Mouse (Mus musculus) layer of hippocampus, postnatal 14 days (tissue): ENCODE results near the gene Hcar2. TPM values are rescaled to one million over a fixed set of nuclear protein-coding genes. Genes with fewer than 3 reads are reported as not detected.

Experiments
- total RNA-seq, 2 experiments: library from RNA; stranded (reverse); gene quantifications; 2 replicates each; pipeline ENCODE4 v1.2.3; 2021

Hcar2 gene
- total RNA-seq, 2 experiments from 2014 or later, result 0.19 TPM; not detected in 1

Other genes starting within 250 kb of the Hcar2 start
- gene Clip1, start 180.9 kb downstream of the Hcar2 start, total RNA-seq, result 100 to 1,000 TPM; 112 to 122 TPM
- 10 to 100 TPM; 44.3 to 50.0 TPM for gene Zcchc8, start 144.4 kb downstream of the Hcar2 start, total RNA-seq
- 10 to 100 TPM; 89.5 to 96.9 TPM for gene Rsrc2, start 116.1 kb downstream of the Hcar2 start, total RNA-seq
- gene Kntc1, start 115.8 kb downstream of the Hcar2 start, total RNA-seq, result 1 to 10 TPM; 1.7 to 2.9 TPM
- under 1 TPM; 0.62 to 0.92 TPM for gene Hcar1, start 14.5 kb upstream of the Hcar2 start, total RNA-seq
- 10 to 100 TPM; 63.2 to 72.6 TPM for gene Denr, start 41.7 kb upstream of the Hcar2 start, total RNA-seq
- 1 to 10 TPM in 1 of 2 experiments, under 1 TPM in 1; 0.65 to 1.5 TPM for gene Gm43518, start 61.9 kb upstream of the Hcar2 start, total RNA-seq
- gene Ccdc62, start 65.2 kb upstream of the Hcar2 start, total RNA-seq, result 1 to 10 TPM; 2.4 to 2.6 TPM
- gene Hip1r, start 108.1 kb upstream of the Hcar2 start, total RNA-seq, result 10 to 100 TPM; 61.2 to 63.8 TPM
- 10 to 100 TPM; 35.9 to 41.0 TPM for gene Vps37b, start 166.8 kb upstream of the Hcar2 start, total RNA-seq
- 10 to 100 TPM; 29.3 to 33.3 TPM for gene Abcb9, start 230.3 kb upstream of the Hcar2 start, total RNA-seq
- gene Ogfod2, start 246.8 kb upstream of the Hcar2 start, total RNA-seq, result 10 to 100 TPM; 31.9 to 32.4 TPM